Mouse (Mus musculus) lung, adult 2 months (tissue): ENCODE data around the gene Wdr92. TPM values are rescaled to one million over a fixed set of nuclear protein-coding genes. Genes with fewer than 3 reads are reported as not detected.

ENCODE experiments used
- DNase-seq: peaks from one replicate; pipeline ENCODE4 v3.0.0; 2022
- H3K4me1 ChIP-seq: fragments of 200-500 bp; 2 replicates; pipeline ENCODE4 v1.6.1; 2011; ENCODE audit warnings: low read length; ENCODE audit not compliant: control insufficient read depth, insufficient read depth
- H3K4me3 ChIP-seq: fragments of 200-500 bp; replicated peaks from 2 replicates; pipeline ENCODE3; 2011; ENCODE audit warnings: low read depth, mild to moderate bottlenecking, control low read depth, low read length; ENCODE audit errors: extremely low read depth
- CTCF ChIP-seq: fragments of 200-500 bp; IDR thresholded peaks from 2 replicates; pipeline ENCODE4 v1.5.1; 2011; ENCODE audit warnings: mild to moderate bottlenecking, low read length, control low read depth; ENCODE audit not compliant: insufficient read depth
- POLR2A ChIP-seq: fragments of 200-500 bp; IDR thresholded peaks from 2 replicates; pipeline ENCODE4 v1.6.1; 2011; ENCODE audit warnings: low read depth, mild to moderate bottlenecking, control low read depth, low read length, borderline replicate concordance; ENCODE audit errors: extremely low read depth
- WGBS: fragments of 180-500 bp; shearing (Covaris S2); methylation state at CpG from one replicate; pipeline ENCODE4 v1.1.7; 2018; 5-methylcytosine and 5-hydroxymethylcytosine counted together
- polyA plus RNA-seq: library from polyadenylated mRNA; depleted of rRNA; stranded (reverse); fragments of >200 nt; gene quantifications from 2 replicates; pipeline ENCODE4 v1.2.3, GENCODE M21; 2012; rRNA removed

Wdr92 gene
- polyA plus RNA-seq, 1 experiment, result 6.5 TPM

DNA sequence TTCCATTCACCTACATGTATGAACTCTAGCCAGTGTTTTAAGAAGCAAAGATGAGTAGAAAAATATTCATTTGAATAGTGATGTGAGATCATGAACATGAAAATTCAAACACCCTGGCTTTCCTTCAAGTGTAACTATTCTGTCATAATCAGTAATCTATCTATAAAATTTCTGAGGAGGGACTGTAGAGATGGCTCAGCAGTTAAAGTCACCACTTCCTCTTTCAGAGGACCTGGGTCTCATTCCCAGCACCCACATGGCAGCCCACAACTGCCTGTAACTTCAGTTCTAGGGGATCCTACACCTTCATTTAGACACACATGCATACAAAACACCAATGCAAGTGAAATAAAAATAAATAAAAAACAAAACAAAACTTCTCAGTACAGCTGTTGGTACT lies 66.8 kb downstream of the Wdr92 start:
- no peak overlapping the region for H3K4me3 ChIP-seq
- no peak for TF ChIP-seq POLR2A
- no peak for TF ChIP-seq CTCF
- no peaks in the 10 kb centered on the region for H3K4me1 ChIP-seq

DNA sequence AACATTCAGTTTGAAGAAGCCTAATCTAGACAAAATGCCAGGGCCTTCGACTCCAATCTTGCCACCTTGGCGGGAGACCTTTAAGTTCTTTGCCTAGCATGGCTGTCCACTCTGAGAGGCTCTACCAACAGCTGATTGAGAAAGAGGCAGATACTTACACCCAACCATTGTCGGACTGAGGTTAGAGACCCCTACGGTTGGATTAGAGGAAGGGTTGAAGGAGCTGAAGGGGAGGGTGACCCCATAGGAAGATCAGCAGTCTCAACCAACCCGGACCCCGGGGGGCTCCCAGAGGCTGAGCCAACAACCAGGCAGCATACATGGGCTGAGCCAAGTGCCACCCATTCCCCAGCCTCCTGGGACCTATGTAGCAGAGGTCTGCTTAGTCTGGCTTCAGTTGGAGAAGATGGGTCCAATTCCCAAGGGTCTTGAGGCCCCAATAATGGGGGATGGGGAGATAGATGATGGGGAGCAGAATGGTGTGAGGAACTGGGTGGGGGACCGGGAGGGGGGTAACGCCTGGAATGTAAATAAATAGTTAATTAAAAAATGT lies 75.0 kb downstream of the Wdr92 start:
- TF ChIP-seq POLR2A (no peak), CTCF (no peak)
- no peaks in the 10 kb centered on the region; the same call in 1 of the 2 replicates for H3K4me1 ChIP-seq
- 54% methylated on average over 8 of the region's 8 CpGs for WGBS
- H3K4me3 ChIP-seq, result peak overlapping the region; percentile 82
- no peak for DNase-seq

More for the DNA sequence above, 66.8 kb downstream of the Wdr92 start:
- no peak for DNase-seq

DNA sequence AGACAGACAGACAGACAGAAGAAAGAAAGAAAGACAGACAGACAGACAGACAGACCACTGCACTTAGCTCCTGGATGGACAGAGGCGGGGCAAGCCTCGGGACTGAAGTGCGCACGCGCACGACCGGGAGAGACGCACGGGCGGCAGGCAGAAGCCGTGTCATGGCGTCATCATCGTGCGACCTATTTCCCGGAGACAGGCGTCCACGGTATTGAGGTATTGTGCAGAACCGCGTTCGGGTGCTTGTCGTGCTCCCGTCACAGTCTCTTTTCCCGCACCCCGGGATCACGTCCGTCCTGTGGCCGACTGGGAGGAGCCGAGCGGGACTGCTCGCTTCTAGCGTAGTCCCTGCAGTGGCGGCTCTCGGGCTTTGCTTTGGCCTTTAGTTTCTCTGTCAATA lies 75.5 kb downstream of the Wdr92 start, which contains the start of gene C1d:
C1d (plus strand) TSS at position 137 of the 400 bp plus-strand sequence.
- Histone ChIP-seq H3K4me3 (peak within 1 kb of the TSS; percentile 82), H3K4me1 (no peaks in the 10 kb centered on the region; the same call in 1 of the 2 replicates)
- WGBS, result 0% methylated on average over 33 of the region's 33 CpGs
- TF ChIP-seq POLR2A (peak; percentile 91; the same call in 1 of the 2 replicates), CTCF (no peak)
- peak; percentile 92 for DNase-seq

- peak; percentile 40 for DNase-seq
- under 1% methylated on average over 17 of the region's 17 CpGs for WGBS
- Histone ChIP-seq H3K4me1 (no peaks in the 10 kb centered on the region; the same call in 1 of the 2 replicates), H3K4me3 (peak overlapping the region; percentile 82)
- TF ChIP-seq POLR2A, result no peak
- no peak for TF ChIP-seq CTCF
Observed at GRCm38 (mm10) chr11:17257861-17258260, 76.0 kb downstream of the Wdr92 start.

DNA sequence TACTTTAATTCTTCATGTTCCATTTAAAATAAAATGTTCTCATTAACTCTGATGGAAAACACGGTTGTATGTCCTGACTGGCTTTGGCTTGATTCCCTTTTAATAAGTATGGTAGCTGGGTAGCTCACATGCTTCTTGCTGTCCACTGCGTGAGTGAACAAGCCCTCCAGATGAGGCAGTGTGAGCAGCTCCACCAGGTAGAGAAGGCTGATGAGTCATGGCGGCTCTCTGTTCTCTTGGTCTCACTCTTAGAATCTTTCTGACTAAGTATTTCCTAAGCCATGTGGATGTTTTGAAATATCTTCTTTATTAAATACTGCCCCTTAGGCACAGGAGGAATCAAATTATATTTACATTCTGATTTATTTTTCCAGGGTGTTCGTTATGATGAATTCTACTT lies 85.3 kb downstream of the Wdr92 start:
- no peaks in the 10 kb centered on the region for H3K4me1 ChIP-seq
- TF ChIP-seq CTCF (no peak), POLR2A (no peak)
- 89% methylated on average over 4 of the region's 4 CpGs for whole genome bisulfite sequencing
- no peak for DNase-seq
- no peak overlapping the region for H3K4me3 ChIP-seq

DNA sequence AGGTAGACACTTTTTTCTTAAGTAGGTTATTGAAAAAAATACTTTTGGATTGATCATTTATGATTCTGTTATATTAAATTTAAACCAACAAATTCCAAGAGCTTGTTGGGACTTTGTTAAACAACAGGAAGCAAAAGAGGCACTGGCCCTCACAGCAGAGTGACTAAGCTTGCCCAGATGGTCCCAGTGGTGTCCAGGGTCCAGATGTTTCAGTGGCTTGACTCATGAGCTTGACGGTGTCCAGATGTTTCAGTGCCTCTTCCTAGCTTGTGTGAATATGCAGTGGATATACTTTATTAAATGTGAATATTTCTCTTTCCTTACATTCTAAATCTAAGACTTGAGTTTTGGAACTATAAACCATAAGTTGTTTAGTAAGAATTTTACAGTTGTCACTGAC lies 86.9 kb downstream of the Wdr92 start:
- WGBS, result 79% methylated on average over 1 of the region's 1 CpGs
- no peak overlapping the region for H3K4me3 ChIP-seq
- TF ChIP-seq CTCF, result no peak
- no peak for TF ChIP-seq POLR2A
- H3K4me1 ChIP-seq, result no peaks in the 10 kb centered on the region
- no peak for DNase-seq

DNA sequence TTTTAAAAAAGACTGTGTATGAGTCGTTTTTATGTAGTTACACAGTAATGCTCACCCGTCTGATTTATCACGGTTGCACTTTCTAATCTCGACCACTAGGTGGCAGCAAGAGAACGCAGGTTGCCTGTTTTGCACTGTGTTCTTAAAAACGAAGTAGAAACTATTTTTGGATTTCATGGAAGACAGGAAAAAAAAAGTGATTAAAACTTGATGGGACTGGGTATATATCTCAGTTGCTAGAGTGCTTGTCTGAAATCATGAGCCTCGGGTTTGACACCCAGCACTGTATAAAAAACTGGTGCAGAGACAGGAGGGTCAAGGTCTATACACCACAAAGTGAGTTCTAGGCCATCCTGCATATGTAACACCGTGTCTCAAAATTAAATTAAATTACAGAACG lies 98.1 kb downstream of the Wdr92 start:
- Histone ChIP-seq H3K4me1 (no peaks in the 10 kb centered on the region), H3K4me3 (no peak overlapping the region)
- DNase-seq, result peak; percentile 7
- WGBS, result 13% methylated on average over 9 of the region's 9 CpGs
- TF ChIP-seq POLR2A (no peak), CTCF (peak; percentile 70)

Other genes with a start within 250 kb of the Wdr92 start
- 0.23 and 0.44 TPM in 2 replicates for gene Fbxo48, start 230.7 kb upstream of the Wdr92 start, polyA plus RNA-seq
- 15.6 and 16.7 TPM in 2 replicates for gene Cnrip1, start 130.5 kb upstream of the Wdr92 start, polyA plus RNA-seq
- 3.4 and 7.0 TPM in 2 replicates for gene Plek, start 129.7 kb upstream of the Wdr92 start, polyA plus RNA-seq
- gene Ppp3r1, start 22.8 kb upstream of the Wdr92 start, polyA plus RNA-seq, result 29.8 and 56.3 TPM in 2 replicates
- 2.7 and 3.2 TPM in 2 replicates for gene Pno1, start 29.5 kb downstream of the Wdr92 start, polyA plus RNA-seq
- gene C1d, start 75.5 kb downstream of the Wdr92 start, polyA plus RNA-seq, result 7.3 and 14.9 TPM in 2 replicates